Mouse (Mus musculus) neural tube, embryonic 12.5 days (tissue): Measurements from ENCODE around the gene Hist1h3i. TPM values are rescaled to one million over a fixed set of nuclear protein-coding genes. Genes with fewer than 3 reads are reported as not detected.
A peak's percentile ranks its signal among the peaks of the same experiment; 100 is the strongest.
"Not testable (repeated sequence)": the region's sequence is repeated elsewhere in the genome, so short reads cannot be mapped to it uniquely, and the experiment has no call there.

ENCODE experiments used
- ATAC-seq: fragments of 200-750 bp; cut with Nextera tagmentation; 2 replicates; pipeline ENCODE4 v1.8.0; 2017; ENCODE audit warnings: low read depth, mild to moderate bottlenecking, moderate TSS enrichment, moderate library complexity; ENCODE audit not compliant: low FRiP score
- H3K27ac ChIP-seq: fragments of 300-500 bp; sonication (generic); 2 replicates; pipeline ENCODE4 v1.5.1; 2016
- H3K27me3 ChIP-seq: fragments of 300-500 bp; sonication (generic); replicated peaks from 2 replicates; pipeline ENCODE4 v1.6.1; 2016; ENCODE audit warnings: mild to moderate bottlenecking
- H3K36me3 ChIP-seq: fragments of 300-500 bp; sonication (generic); 2 replicates; pipeline ENCODE4 v1.6.1; 2016; ENCODE audit warnings: mild to moderate bottlenecking
- H3K4me1 ChIP-seq: fragments of 300-500 bp; sonication (generic); 2 replicates; pipeline ENCODE4 v1.6.1; 2016
- H3K4me2 ChIP-seq: fragments of 300-500 bp; sonication (generic); replicated peaks from 2 replicates; pipeline ENCODE4 v1.6.1; 2016; ENCODE audit warnings: mild to moderate bottlenecking
- H3K4me3 ChIP-seq: fragments of 300-500 bp; sonication (generic); 2 replicates; pipeline ENCODE4 v1.5.1; 2016
- H3K9ac ChIP-seq: fragments of 300-500 bp; sonication (generic); 2 replicates; pipeline ENCODE4 v1.6.1; 2016; ENCODE audit warnings: mild to moderate bottlenecking
- H3K9me3 ChIP-seq: fragments of 300-500 bp; sonication (generic); 2 replicates; pipeline ENCODE4 v1.6.1; 2016; ENCODE audit warnings: mild to moderate bottlenecking
- WGBS: fragments of 180-500 bp; shearing (Covaris S2); methylation state at CpG from one replicate; pipeline ENCODE4 v1.1.7; 2016; 5-methylcytosine and 5-hydroxymethylcytosine counted together
- polyA plus RNA-seq: library from polyadenylated mRNA; unstranded; fragments of >200 nt; fragmentation: Nextera tagmentation; extraction: Ambion mirVana; gene quantifications from 2 replicates; pipeline ENCODE4 v1.2.1, GENCODE M21; 2016

The Hist1h3i gene
- 97.6 and 126 TPM in 2 replicates for polyA plus RNA-seq

- Histone ChIP-seq H3K4me2 (peak within 1 kb of the TSS; percentile 69), H3K4me1 (peaks cover 36% of the 10 kb centered on the region), H3K4me3 (peak within 1 kb of the TSS; percentile 35), H3K36me3 (no peaks in the 10 kb centered on the region), H3K27me3 (no peaks in the 10 kb centered on the region), H3K27ac (peak within 1 kb of the TSS; percentile 64), H3K9me3 (no peaks in the 10 kb centered on the region), H3K9ac (peak within 1 kb of the TSS; percentile 66)
- ATAC-seq = peak; percentile 63
- WGBS = under 1% methylated on average over 19 of the region's 20 CpGs
These were observed at the start of gene Hist1h3i for GRCm38 (mm10) chr13:21783255-21783617. TSS of gene Hist1h3i (minus strand) at chr13:21783370.

DNA sequence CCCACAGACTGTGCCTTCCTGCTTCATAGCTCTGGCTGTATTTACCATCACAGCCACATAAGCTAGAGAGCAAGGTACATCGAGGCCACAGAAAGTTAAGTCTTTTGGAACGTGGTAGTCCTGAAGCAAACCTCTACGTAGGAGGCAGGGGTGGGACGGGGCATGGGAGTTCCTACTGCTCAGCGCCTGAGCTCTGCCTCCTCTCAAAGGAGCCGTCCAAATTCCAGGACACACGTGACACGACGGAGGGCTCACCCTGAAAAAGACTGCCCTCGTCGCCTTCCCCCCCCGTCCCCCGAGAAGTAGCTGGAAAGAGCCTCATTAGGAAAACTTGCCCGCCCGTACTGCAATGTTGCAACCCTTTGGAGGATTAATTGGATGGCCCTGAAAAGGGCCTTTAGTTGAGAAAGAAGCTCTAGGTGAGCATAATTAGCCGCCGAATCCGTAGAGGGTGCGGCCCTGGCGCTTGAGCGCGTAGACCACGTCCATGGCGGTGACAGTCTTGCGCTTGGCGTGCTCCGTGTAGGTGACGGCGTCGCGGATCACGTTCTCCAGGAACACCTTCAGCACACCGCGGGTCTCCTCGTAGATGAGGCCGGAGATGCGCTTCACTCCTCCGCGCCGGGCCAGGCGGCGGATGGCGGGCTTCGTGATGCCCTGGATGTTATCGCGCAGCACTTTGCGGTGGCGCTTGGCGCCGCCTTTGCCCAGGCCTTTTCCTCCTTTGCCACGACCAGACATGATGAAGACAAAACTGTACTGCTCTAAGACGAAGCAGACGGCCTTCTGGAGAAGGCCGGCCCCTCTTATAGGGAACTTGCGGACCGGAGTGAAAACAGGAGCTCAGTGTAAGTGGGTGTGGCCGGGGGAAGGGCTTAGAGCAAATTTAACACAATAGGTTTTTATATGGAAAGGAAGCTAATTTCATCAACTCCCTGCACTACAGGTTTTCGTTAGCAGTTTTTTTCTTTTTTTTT lies 48.5 kb upstream of the Hist1h3i start, which contains the start of gene Hist1h4n:
Hist1h4n (minus strand) TSS at position 779 of the 977 bp plus-strand sequence.
- H3K27me3 ChIP-seq, H3K9me3 ChIP-seq, H3K9ac ChIP-seq, H3K27ac ChIP-seq, H3K4me1 ChIP-seq, H3K4me3 ChIP-seq, H3K36me3 ChIP-seq: not testable (repeated sequence)
- peak; percentile 74 for ATAC-seq
- WGBS = under 1% methylated on average over 28 of the region's 58 CpGs
- peak within 1 kb of the TSS; percentile 47 for H3K4me2 ChIP-seq

DNA sequence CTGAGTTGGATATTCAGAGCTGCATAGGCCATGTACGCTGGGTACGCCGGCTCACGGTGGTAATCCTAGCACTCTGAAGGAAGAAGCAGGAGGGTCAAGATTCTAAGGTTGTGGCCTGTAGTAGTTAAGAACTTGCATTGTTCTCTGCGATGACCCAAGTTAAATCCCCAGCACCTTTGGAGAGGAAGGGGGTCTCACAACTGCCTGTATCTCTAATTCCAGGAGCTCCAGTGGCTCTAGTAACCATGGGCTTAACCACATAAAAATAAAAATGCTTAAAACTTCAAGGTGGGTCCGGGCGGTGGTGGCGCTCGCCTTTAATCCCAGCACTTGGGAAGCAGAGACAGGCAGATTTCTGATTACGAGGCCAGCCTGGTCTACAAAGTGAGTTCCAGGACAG lies 47.2 kb upstream of the Hist1h3i start:
- no peaks in the 10 kb centered on the region for H3K27me3 ChIP-seq
- H3K9me3 ChIP-seq = no peaks in the 10 kb centered on the region
- H3K4me2 ChIP-seq = peak overlapping the region; percentile 1; the same call in 1 of the 2 replicates
- no peaks in the 10 kb centered on the region for H3K36me3 ChIP-seq
- WGBS = 92% methylated on average over 10 of the region's 10 CpGs
- H3K27ac ChIP-seq = no peak overlapping the region
- H3K4me3 ChIP-seq = no peak overlapping the region
- H3K4me1 ChIP-seq = no peaks in the 10 kb centered on the region
- no peak overlapping the region for H3K9ac ChIP-seq
- ATAC-seq = no peak

DNA sequence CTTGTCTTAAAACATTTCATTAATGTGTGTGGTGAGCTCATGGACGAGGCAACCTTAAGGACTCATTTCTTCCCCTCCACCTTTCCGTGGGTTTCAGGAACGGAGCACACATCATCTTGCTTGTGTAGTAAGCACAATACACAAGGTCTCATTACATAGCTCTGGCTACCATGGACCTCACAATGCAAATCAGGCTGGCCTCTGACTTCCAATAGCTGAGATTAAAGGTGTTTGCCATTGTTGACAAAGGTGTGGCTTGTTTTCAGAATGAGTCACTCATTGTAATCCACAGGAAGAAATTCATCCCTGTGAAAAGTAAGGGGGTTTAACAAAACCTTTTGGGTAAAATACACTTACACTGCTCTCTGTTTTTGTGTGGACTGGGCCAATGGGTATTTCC lies 45.3 kb upstream of the Hist1h3i start:
- no peak overlapping the region for H3K4me3 ChIP-seq
- no peaks in the 10 kb centered on the region for H3K36me3 ChIP-seq
- no peak overlapping the region for H3K9ac ChIP-seq
- H3K4me2 ChIP-seq = no peak overlapping the region
- no peak for ATAC-seq
- no peaks in the 10 kb centered on the region for H3K27me3 ChIP-seq
- H3K27ac ChIP-seq = no peak overlapping the region
- no peaks in the 10 kb centered on the region for H3K4me1 ChIP-seq
- H3K9me3 ChIP-seq = no peaks in the 10 kb centered on the region
- WGBS = 87% methylated on average over 3 of the region's 3 CpGs

DNA sequence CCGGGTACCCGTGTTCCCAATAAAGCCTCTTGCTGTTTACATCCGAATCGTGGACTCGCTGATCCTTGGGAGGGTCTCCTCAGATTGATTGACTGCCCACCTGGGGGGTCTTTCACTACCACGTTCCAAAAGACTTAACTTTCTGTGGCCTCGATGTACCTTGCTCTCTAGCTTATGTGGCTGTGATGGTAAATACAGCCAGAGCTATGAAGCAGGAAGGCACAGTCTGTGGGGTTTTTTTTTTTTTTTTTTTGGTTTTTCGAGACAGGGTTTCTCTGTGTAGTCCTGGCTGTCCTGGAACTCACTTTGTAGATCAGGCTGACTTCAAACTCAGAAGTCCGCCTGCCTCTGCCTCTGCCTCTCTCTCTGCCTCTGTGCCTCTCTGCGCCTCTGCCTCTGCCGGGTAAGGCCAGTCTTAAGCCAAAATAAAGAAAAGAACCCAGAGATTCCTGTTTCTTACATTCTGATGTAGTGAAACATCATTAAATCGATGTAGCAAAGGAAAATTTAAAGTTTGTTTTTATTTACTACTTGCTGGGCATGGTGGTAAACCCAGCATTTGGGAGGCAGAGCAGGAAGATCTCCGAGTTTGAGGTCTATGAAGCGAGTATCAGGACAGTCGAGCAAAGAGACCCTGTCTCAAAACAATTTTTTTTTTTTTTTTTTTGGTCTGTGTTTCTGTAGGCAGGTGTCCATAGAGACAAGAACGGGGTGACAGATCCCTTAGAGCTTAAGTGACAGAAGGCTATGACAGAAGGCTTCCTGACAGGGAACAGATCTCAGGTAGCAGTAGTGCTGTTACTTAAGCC lies 37.1 kb upstream of the Hist1h3i start:
- H3K36me3 ChIP-seq, H3K4me1 ChIP-seq, H3K9ac ChIP-seq, H3K9me3 ChIP-seq, H3K4me2 ChIP-seq, H3K27ac ChIP-seq, H3K4me3 ChIP-seq, ATAC-seq, H3K27me3 ChIP-seq: not testable (repeated sequence)
- WGBS = 69% methylated on average over 6 of the region's 16 CpGs

- not testable (repeated sequence) for H3K27ac ChIP-seq, H3K9me3 ChIP-seq, H3K4me3 ChIP-seq, H3K9ac ChIP-seq, H3K27me3 ChIP-seq, H3K36me3 ChIP-seq, H3K4me1 ChIP-seq
- peak; percentile 19; the same call in 1 of the 2 replicates for ATAC-seq
- WGBS = under 1% methylated on average over 14 of the region's 14 CpGs
- peak overlapping the region; percentile 48 for H3K4me2 ChIP-seq
These were observed 28.9 kb upstream of the Hist1h3i start for GRCm38 (mm10) chr13:21812092-21812491.

GRCm38 (mm10) chr13:21811539-21811938 lies 28.4 kb upstream of the Hist1h3i start, which contains the start of gene Hist1h4m:
TSS of gene Hist1h4m (plus strand) at chr13:21811746.
- H3K4me1 ChIP-seq, H3K27me3 ChIP-seq, H3K27ac ChIP-seq, H3K9ac ChIP-seq, H3K36me3 ChIP-seq, H3K4me3 ChIP-seq, H3K9me3 ChIP-seq: not testable (repeated sequence)
- no CpG with 5 or more reads among the region's 24 CpGs for WGBS
- H3K4me2 ChIP-seq = peak within 1 kb of the TSS; percentile 48
- ATAC-seq = peak; percentile 35; the same call in 1 of the 2 replicates

GRCm38 (mm10) chr13:21811074-21811473 lies 27.9 kb upstream of the Hist1h3i start:
- WGBS = no CpG with 5 or more reads among the region's 8 CpGs
- H3K4me1 ChIP-seq, H3K27me3 ChIP-seq, H3K36me3 ChIP-seq, H3K4me3 ChIP-seq, H3K9ac ChIP-seq, H3K9me3 ChIP-seq, H3K4me2 ChIP-seq, H3K27ac ChIP-seq: not testable (repeated sequence)
- ATAC-seq = peak; percentile 46

DNA sequence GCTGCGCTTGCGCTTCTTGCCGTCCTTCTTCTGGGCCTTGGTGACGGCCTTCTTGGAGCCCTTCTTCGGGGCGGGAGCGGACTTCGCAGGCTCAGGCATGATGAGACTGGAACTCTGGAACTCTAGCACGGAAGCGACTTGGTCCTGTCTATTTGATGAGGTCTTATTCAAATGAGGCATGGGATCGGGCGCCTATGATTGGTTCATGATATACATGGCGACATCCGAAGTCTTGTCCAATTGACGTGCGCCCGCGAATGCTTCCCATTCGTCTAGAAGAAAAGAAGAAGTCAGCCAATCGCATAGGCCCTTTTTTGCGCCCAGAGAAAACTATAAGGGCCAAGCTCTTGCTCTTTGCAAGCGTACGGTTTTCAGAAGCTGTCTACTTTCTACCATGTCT lies 26.9 kb upstream of the Hist1h3i start, which contains the start of the genes Hist1h2bq and Hist1h2ao:
Hist1h2bq (minus strand) TSS at position 125 of the 400 bp plus-strand sequence.
Hist1h2ao (plus strand) TSS at position 393 of the 400 bp plus-strand sequence.
- not testable (repeated sequence) for H3K27ac ChIP-seq, H3K36me3 ChIP-seq, H3K9ac ChIP-seq, H3K4me2 ChIP-seq, H3K27me3 ChIP-seq, H3K4me3 ChIP-seq, H3K4me1 ChIP-seq, H3K9me3 ChIP-seq
- peak; percentile 97 for ATAC-seq
- no CpG with 5 or more reads among the region's 23 CpGs for WGBS

GRCm38 (mm10) chr13:21803058-21803457 lies 19.9 kb upstream of the Hist1h3i start:
- H3K27ac ChIP-seq, H3K9me3 ChIP-seq, H3K4me1 ChIP-seq, H3K4me2 ChIP-seq, H3K27me3 ChIP-seq, H3K9ac ChIP-seq, H3K36me3 ChIP-seq, H3K4me3 ChIP-seq: not testable (repeated sequence)
- no CpG with 5 or more reads among the region's 4 CpGs for WGBS
- peak; percentile 83 for ATAC-seq

- not testable (repeated sequence) for ATAC-seq
These were observed 14.0 kb upstream of the Hist1h3i start for GRCm38 (mm10) chr13:21797163-21797562.

GRCm38 (mm10) chr13:21795584-21795983 lies 12.4 kb upstream of the Hist1h3i start:
- 93% methylated on average over 7 of the region's 7 CpGs for WGBS
- Histone ChIP-seq H3K36me3 (no peaks in the 10 kb centered on the region), H3K4me3 (no peak overlapping the region), H3K27me3 (no peaks in the 10 kb centered on the region), H3K4me2 (no peak overlapping the region), H3K9ac (no peak overlapping the region), H3K27ac (no peak overlapping the region), H3K4me1 (peaks cover 5% of the 10 kb centered on the region; the same call in 1 of the 2 replicates), H3K9me3 (no peaks in the 10 kb centered on the region)
- ATAC-seq = no peak

More at GRCm38 (mm10) chr13:21797163-21797562, 14.0 kb upstream of the Hist1h3i start:
- not testable (repeated sequence) for H3K9ac ChIP-seq, H3K9me3 ChIP-seq, H3K4me2 ChIP-seq, H3K27me3 ChIP-seq, H3K36me3 ChIP-seq, H3K27ac ChIP-seq, H3K4me1 ChIP-seq, H3K4me3 ChIP-seq
